Mouse (Mus musculus) liver, adult 2 months (tissue): ENCODE measurements around the gene Hoxa5. TPM values are rescaled to one million over a fixed set of nuclear protein-coding genes. Genes with fewer than 3 reads are reported as not detected.

Source experiments
- DNase-seq: peaks from one replicate; pipeline ENCODE4 v3.0.0-alpha.2; 2011; ENCODE audit warnings: low read depth, low spot score; ENCODE audit errors: extremely low read depth
- H3K27ac ChIP-seq: fragments of 200-500 bp; replicated peaks from 2 replicates; pipeline ENCODE4 v1.5.1; 2012; ENCODE audit warnings: low read depth, mild to moderate bottlenecking, control low read depth, inconsistent platforms, low read length; ENCODE audit not compliant: insufficient read depth
- H3K27me3 ChIP-seq: fragments of 200-500 bp; 2 replicates; pipeline ENCODE4 v1.6.1; 2012; ENCODE audit warnings: mild to moderate bottlenecking, moderate library complexity, low read length, inconsistent platforms; ENCODE audit not compliant: control insufficient read depth, insufficient read depth
- H3K36me3 ChIP-seq: fragments of 200-500 bp; 2 replicates; pipeline ENCODE4 v1.6.1; 2012; ENCODE audit warnings: low read length, inconsistent platforms; ENCODE audit not compliant: control insufficient read depth, insufficient read depth
- H3K4me1 ChIP-seq: fragments of 200-500 bp; 2 replicates; pipeline ENCODE4 v1.6.1; 2011; ENCODE audit warnings: low read length; ENCODE audit not compliant: control insufficient read depth, insufficient read depth
- H3K4me3 ChIP-seq: fragments of 200-500 bp; 2 replicates; pipeline ENCODE4 v1.5.1; 2011; ENCODE audit warnings: low read depth, mild to moderate bottlenecking, control low read depth, low read length, moderate library complexity; ENCODE audit not compliant: insufficient read depth
- H3K79me2 ChIP-seq: fragments of 200-500 bp; 2 replicates; pipeline ENCODE4 v1.6.1; 2012; ENCODE audit warnings: inconsistent platforms, mild to moderate bottlenecking, low read length, moderate library complexity; ENCODE audit not compliant: control insufficient read depth, insufficient read depth
- H3K9ac ChIP-seq: fragments of 200-500 bp; 2 replicates; pipeline ENCODE4 v1.6.1; 2012; ENCODE audit warnings: low read depth, mild to moderate bottlenecking, control low read depth, inconsistent platforms, low read length
- CTCF ChIP-seq: fragments of 200-500 bp; IDR thresholded peaks from 2 replicates; pipeline ENCODE4 v1.5.1; 2011; ENCODE audit warnings: low read depth, low read length, control low read depth
- POLR2A ChIP-seq: fragments of 200-500 bp; IDR thresholded peaks from 2 replicates; pipeline ENCODE4 v1.6.1; 2011; ENCODE audit warnings: low read length, control low read depth; ENCODE audit not compliant: insufficient read depth; ENCODE audit errors: extremely low read depth
- WGBS: fragments of 180-500 bp; shearing (Covaris S2); methylation state at CpG from one replicate; pipeline ENCODE4 v1.1.7; 2018; 5-methylcytosine and 5-hydroxymethylcytosine counted together
- polyA plus RNA-seq: library from polyadenylated mRNA; depleted of rRNA; stranded (reverse); fragments of >200 nt; gene quantifications from 2 replicates; pipeline ENCODE4 v1.2.3, GENCODE M21; 2012
- total RNA-seq: library from RNA; depleted of rRNA; stranded (reverse); fragments of >200 nt; gene quantifications from 2 replicates; pipeline ENCODE4 v1.2.3, GENCODE M21; 2014

Gene Hoxa5
- total and polyA plus RNA-seq, 2 experiments: 0.16 to 0.28 TPM

- Histone ChIP-seq H3K4me3 (peak overlapping the region; percentile 20; the same call in 1 of the 2 replicates), H3K9ac (peak overlapping the region; percentile 47), H3K27me3 (peaks cover 10% of the 10 kb centered on the region; the same call in 1 of the 2 replicates), H3K36me3 (no peaks in the 10 kb centered on the region), H3K79me2 (no peaks in the 10 kb centered on the region), H3K4me1 (no peaks in the 10 kb centered on the region; the same call in 1 of the 2 replicates), H3K27ac (peak overlapping the region; percentile 30)
- WGBS: 7% methylated on average over 40 of the region's 40 CpGs
- TF ChIP-seq CTCF: no peak
- no peak for TF ChIP-seq POLR2A
- no peak for DNase-seq
These were observed 34.1 kb downstream of the Hoxa5 start for GRCm38 (mm10) chr6:52170166-52170897.

GRCm38 (mm10) chr6:52169499-52170165 lies 34.8 kb downstream of the Hoxa5 start:
- H3K9ac ChIP-seq: peak overlapping the region; percentile 47
- peaks cover 13% of the 10 kb centered on the region; the same call in 1 of the 2 replicates for H3K27me3 ChIP-seq
- H3K36me3 ChIP-seq: no peaks in the 10 kb centered on the region
- H3K27ac ChIP-seq: peak overlapping the region; percentile 30
- WGBS: 18% methylated on average over 16 of the region's 16 CpGs
- H3K4me3 ChIP-seq: peak overlapping the region; percentile 20; the same call in 1 of the 2 replicates
- no peak for DNase-seq
- no peaks in the 10 kb centered on the region for H3K79me2 ChIP-seq
- TF ChIP-seq CTCF: no peak
- no peak for TF ChIP-seq POLR2A
- no peaks in the 10 kb centered on the region; the same call in 1 of the 2 replicates for H3K4me1 ChIP-seq

- peak overlapping the region; percentile 55; the same call in 1 of the 2 replicates for H3K9ac ChIP-seq
- H3K27ac ChIP-seq: no peak overlapping the region; the same call in 1 of the 2 replicates
- H3K4me3 ChIP-seq: peak overlapping the region; percentile 24; the same call in 1 of the 2 replicates
- TF ChIP-seq CTCF (no peak), POLR2A (no peak)
- peaks cover 19% of the 10 kb centered on the region; the same call in 1 of the 2 replicates for H3K27me3 ChIP-seq
- H3K36me3 ChIP-seq: no peaks in the 10 kb centered on the region
- DNase-seq: no peak
- H3K4me1 ChIP-seq: no peaks in the 10 kb centered on the region; the same call in 1 of the 2 replicates
- 7% methylated on average over 42 of the region's 42 CpGs for WGBS
- H3K79me2 ChIP-seq: no peaks in the 10 kb centered on the region
These were observed 36.0 kb downstream of the Hoxa5 start for GRCm38 (mm10) chr6:52168191-52169055.

GRCm38 (mm10) chr6:52167736-52168161 lies 36.6 kb downstream of the Hoxa5 start:
- Histone ChIP-seq H3K36me3 (no peaks in the 10 kb centered on the region), H3K27me3 (peaks cover 22% of the 10 kb centered on the region; the same call in 1 of the 2 replicates)
- DNase-seq: no peak

GRCm38 (mm10) chr6:52167176-52167575 lies 37.2 kb downstream of the Hoxa5 start:
- Histone ChIP-seq H3K27me3 (peaks cover 22% of the 10 kb centered on the region; the same call in 1 of the 2 replicates), H3K4me3 (no peak overlapping the region)
- 24% methylated on average over 1 of the region's 1 CpGs for WGBS

More at GRCm38 (mm10) chr6:52167736-52168161, 36.6 kb downstream of the Hoxa5 start:
- Histone ChIP-seq H3K27ac (0 out of 2 replicates have a peak overlapping the region, but pooled peaks have one; percentile 12), H3K4me1 (no peaks in the 10 kb centered on the region; the same call in 1 of the 2 replicates), H3K79me2 (no peaks in the 10 kb centered on the region), H3K9ac (no peak overlapping the region), H3K4me3 (no peak overlapping the region)
- WGBS: 20% methylated on average over 14 of the region's 14 CpGs
- TF ChIP-seq CTCF: no peak
- TF ChIP-seq POLR2A: no peak

More at GRCm38 (mm10) chr6:52167176-52167575, 37.2 kb downstream of the Hoxa5 start:
- TF ChIP-seq CTCF (no peak), POLR2A (no peak)
- DNase-seq: no peak
- Histone ChIP-seq H3K27ac (peak overlapping the region; percentile 48; the same call in 1 of the 2 replicates), H3K79me2 (no peaks in the 10 kb centered on the region), H3K9ac (0 out of 2 replicates have a peak overlapping the region, but pooled peaks have one; percentile 51), H3K4me1 (no peaks in the 10 kb centered on the region; the same call in 1 of the 2 replicates), H3K36me3 (no peaks in the 10 kb centered on the region)
